Mouse (Mus musculus) 416B (cell line): ENCODE data around the gene Tecpr1.

Experiments used
- DNase-seq: peaks from one replicate; pipeline ENCODE4 v3.0.0; 2011; ENCODE audit warnings: low read depth

The Tecpr1 gene

GRCm38 (mm10) chr5:144165756-144166155 lies 57.7 kb downstream of the Tecpr1 start:
- peak; percentile 28 for DNase-seq

GRCm38 (mm10) chr5:144162813-144163517 lies 60.5 kb downstream of the Tecpr1 start:
- no peak for DNase-seq

GRCm38 (mm10) chr5:144162080-144162812 lies 61.2 kb downstream of the Tecpr1 start:
- DNase-seq: no peak

- no peak for DNase-seq
Measured at GRCm38 (mm10) chr5:144159137-144159536, 64.3 kb downstream of the Tecpr1 start.

GRCm38 (mm10) chr5:144158604-144159003 lies 64.8 kb downstream of the Tecpr1 start:
- peak; percentile 42 for DNase-seq

- DNase-seq: peak; percentile 88
Measured at GRCm38 (mm10) chr5:144154528-144154927, 68.9 kb downstream of the Tecpr1 start.

- no peak for DNase-seq
Measured at GRCm38 (mm10) chr5:144151270-144151669, 72.1 kb downstream of the Tecpr1 start.

GRCm38 (mm10) chr5:144149530-144149929 lies 73.9 kb downstream of the Tecpr1 start:
- DNase-seq: no peak

GRCm38 (mm10) chr5:144146898-144147297 lies 76.5 kb downstream of the Tecpr1 start:
- no peak for DNase-seq
